Mouse (Mus musculus) ES-Bruce4 (cell line): Measurements from ENCODE around the gene Podnl1.

Experiments used
- CTCF ChIP-seq: IDR thresholded peaks from one replicate; pipeline ENCODE4 v1.8.1; 2011; ENCODE audit warnings: low read depth, low read length
- EP300 ChIP-seq: IDR thresholded peaks from 2 replicates; pipeline ENCODE4 v1.6.1; 2011; ENCODE audit warnings: low read depth, low read length; ENCODE audit not compliant: insufficient read depth

DNA sequence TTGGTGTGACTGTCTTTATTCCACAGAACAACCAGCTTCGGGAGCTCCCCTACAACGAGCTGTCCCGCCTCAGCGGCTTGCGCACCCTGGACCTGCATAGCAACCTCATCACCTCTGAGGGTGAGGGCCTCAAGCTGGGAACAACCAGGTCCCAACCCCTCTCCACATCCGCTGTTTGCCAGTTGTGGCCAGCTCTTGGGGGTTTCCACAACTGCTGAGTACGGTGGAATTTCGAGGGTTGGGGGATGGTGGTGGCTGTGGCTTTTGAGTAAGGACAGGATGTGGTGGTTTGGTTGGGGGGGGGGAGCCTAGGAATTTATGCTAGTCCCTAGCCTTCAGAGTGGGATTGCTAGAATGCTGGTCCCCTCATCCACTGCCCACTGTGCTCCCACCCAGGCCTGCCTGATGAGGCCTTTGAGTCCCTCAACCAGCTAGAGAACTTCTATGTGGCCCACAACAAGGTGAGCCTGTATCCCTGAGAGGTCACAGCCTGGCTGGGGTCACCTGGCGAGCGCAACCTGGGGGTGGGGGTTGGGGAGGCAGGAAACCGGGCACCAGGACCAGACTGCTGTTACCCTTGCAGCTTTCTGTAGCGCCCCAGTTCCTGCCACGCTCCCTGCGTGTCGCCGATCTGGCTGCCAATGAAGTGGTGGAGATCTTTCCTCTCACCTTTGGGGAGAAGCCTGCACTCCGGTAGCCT, 1.6 kb downstream of the Podnl1 start:
- TF ChIP-seq CTCF (no peak), EP300 (no peak)
